Mouse (Mus musculus): ENCODE measurements around the gene Igfbp5. TPM values are rescaled to one million over a fixed set of nuclear protein-coding genes. Genes with fewer than 3 reads are reported as not detected.

Igfbp5 gene
- polyA plus RNA-seq, 1 experiment from 2014 or later: 17.9 TPM

GRCm38 (mm10) chr1:72864272-72864671 lies 10.4 kb downstream of the Igfbp5 start:
- H3K9me3 ChIP-seq (replicated peaks; ENCODE audit: control insufficient read depth, low read length): no peaks in the 10 kb centered on the region
- no peak overlapping the region for H3K9ac ChIP-seq (ENCODE audit: low read length)
- no peak overlapping the region for H3K27ac ChIP-seq (ENCODE audit: low read depth, low read length)
- H3K36me3 ChIP-seq (ENCODE audit: control insufficient read depth, insufficient read depth, low read length): 0 out of 2 replicates have a peak, but pooled peaks cover 6% of the 10 kb centered on the region
- 91% methylated on average over 3 of the region's 3 CpGs for WGBS
- H3K27me3 ChIP-seq (replicated peaks; ENCODE audit: control insufficient read depth, insufficient read depth, low read length): no peaks in the 10 kb centered on the region
- ATAC-seq: no peak
- no peaks in the 10 kb centered on the region; the same call in 1 of the 2 replicates for H3K4me1 ChIP-seq (ENCODE audit: control insufficient read depth, insufficient read depth, low read length)
- DNase-seq (ENCODE audit: low spot score): no peak
- no peak overlapping the region for H3K4me2 ChIP-seq (ENCODE audit: low read length)
- no peak overlapping the region for H3K4me3 ChIP-seq (ENCODE audit: low read depth, low read length)

- Histone ChIP-seq H3K4me2 (ENCODE audit: low read length) (no peak overlapping the region), H3K36me3 (ENCODE audit: control insufficient read depth, insufficient read depth, low read length) (0 out of 2 replicates have a peak, but pooled peaks cover 6% of the 10 kb centered on the region), H3K9me3 (replicated peaks; ENCODE audit: control insufficient read depth, low read length) (no peaks in the 10 kb centered on the region), H3K9ac (ENCODE audit: low read length) (no peak overlapping the region), H3K4me3 (ENCODE audit: low read depth, low read length) (no peak overlapping the region), H3K4me1 (ENCODE audit: control insufficient read depth, insufficient read depth, low read length) (peaks cover 2% of the 10 kb centered on the region), H3K27me3 (replicated peaks; ENCODE audit: control insufficient read depth, insufficient read depth, low read length) (no peaks in the 10 kb centered on the region), H3K27ac (ENCODE audit: low read depth, low read length) (no peak overlapping the region)
- no peak for ATAC-seq
- WGBS: 88% methylated on average over 8 of the region's 8 CpGs
- no peak for DNase-seq (ENCODE audit: low spot score)
These were observed 11.0 kb downstream of the Igfbp5 start for GRCm38 (mm10) chr1:72863692-72864091.

- Histone ChIP-seq H3K4me3 (ENCODE audit: low read depth, low read length) (no peak overlapping the region), H3K27me3 (replicated peaks; ENCODE audit: control insufficient read depth, insufficient read depth, low read length) (no peaks in the 10 kb centered on the region), H3K4me1 (ENCODE audit: control insufficient read depth, insufficient read depth, low read length) (peaks cover 4% of the 10 kb centered on the region), H3K9ac (ENCODE audit: low read length) (no peak overlapping the region), H3K4me2 (ENCODE audit: low read length) (no peak overlapping the region), H3K36me3 (ENCODE audit: control insufficient read depth, insufficient read depth, low read length) (0 out of 2 replicates have a peak, but pooled peaks cover 6% of the 10 kb centered on the region), H3K27ac (ENCODE audit: low read depth, low read length) (no peak overlapping the region), H3K9me3 (replicated peaks; ENCODE audit: control insufficient read depth, low read length) (no peaks in the 10 kb centered on the region)
- DNase-seq (ENCODE audit: low spot score): no peak
- no peak for ATAC-seq
- 91% methylated on average over 21 of the region's 21 CpGs for WGBS
These were observed 12.4 kb downstream of the Igfbp5 start for GRCm38 (mm10) chr1:72862248-72862647.

GRCm38 (mm10) chr1:72861702-72862101 lies 13.0 kb downstream of the Igfbp5 start:
- DNase-seq (ENCODE audit: low spot score) (no peak), ATAC-seq (no peak)
- Histone ChIP-seq H3K4me1 (ENCODE audit: control insufficient read depth, insufficient read depth, low read length) (peaks cover 4% of the 10 kb centered on the region), H3K4me3 (ENCODE audit: low read depth, low read length) (no peak overlapping the region), H3K9me3 (replicated peaks; ENCODE audit: control insufficient read depth, low read length) (no peaks in the 10 kb centered on the region), H3K27ac (ENCODE audit: low read depth, low read length) (no peak overlapping the region), H3K9ac (ENCODE audit: low read length) (no peak overlapping the region), H3K4me2 (ENCODE audit: low read length) (no peak overlapping the region), H3K27me3 (replicated peaks; ENCODE audit: control insufficient read depth, insufficient read depth, low read length) (no peaks in the 10 kb centered on the region), H3K36me3 (ENCODE audit: control insufficient read depth, insufficient read depth, low read length) (0 out of 2 replicates have a peak, but pooled peaks cover 6% of the 10 kb centered on the region)
- WGBS: 85% methylated on average over 2 of the region's 2 CpGs

GRCm38 (mm10) chr1:72860502-72860901 lies 14.2 kb downstream of the Igfbp5 start:
- ATAC-seq: no peak
- Histone ChIP-seq H3K4me3 (ENCODE audit: low read depth, low read length) (no peak overlapping the region), H3K27ac (ENCODE audit: low read depth, low read length) (no peak overlapping the region), H3K4me2 (ENCODE audit: low read length) (no peak overlapping the region), H3K9me3 (replicated peaks; ENCODE audit: control insufficient read depth, low read length) (no peaks in the 10 kb centered on the region), H3K4me1 (ENCODE audit: control insufficient read depth, insufficient read depth, low read length) (peaks cover 4% of the 10 kb centered on the region), H3K36me3 (ENCODE audit: control insufficient read depth, insufficient read depth, low read length) (0 out of 2 replicates have a peak, but pooled peaks cover 6% of the 10 kb centered on the region), H3K27me3 (replicated peaks; ENCODE audit: control insufficient read depth, insufficient read depth, low read length) (no peaks in the 10 kb centered on the region), H3K9ac (ENCODE audit: low read length) (no peak overlapping the region)
- 92% methylated on average over 2 of the region's 2 CpGs for WGBS
- no peak for DNase-seq (ENCODE audit: low spot score)

DNA sequence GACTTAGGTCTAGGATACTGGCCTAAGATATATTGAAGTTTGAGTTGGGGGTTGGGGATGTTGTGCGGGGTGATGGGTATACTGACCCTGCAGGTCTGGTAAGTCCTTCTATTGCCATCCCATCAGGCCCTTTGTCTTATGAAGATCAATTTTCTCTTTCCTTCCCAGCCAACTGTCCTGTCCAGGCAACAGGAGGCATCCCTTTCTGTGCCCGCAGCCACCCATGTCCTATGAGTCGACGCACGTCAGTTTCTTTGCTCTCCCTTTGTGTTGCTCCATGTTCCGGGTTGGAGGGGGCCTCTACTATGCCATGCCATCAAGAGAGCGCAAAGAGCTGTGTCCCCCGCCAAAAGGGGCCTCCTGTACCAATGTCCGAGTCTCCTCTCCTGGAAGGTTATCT lies 14.7 kb downstream of the Igfbp5 start:
- no peak for ATAC-seq

GRCm38 (mm10) chr1:72858874-72859273 lies 15.8 kb downstream of the Igfbp5 start:
- no peak overlapping the region for H3K9ac ChIP-seq (ENCODE audit: low read length)
- H3K27ac ChIP-seq (ENCODE audit: low read depth, low read length): peak overlapping the region; percentile 63; the same call in 1 of the 2 replicates
- no peaks in the 10 kb centered on the region for H3K27me3 ChIP-seq (replicated peaks; ENCODE audit: control insufficient read depth, insufficient read depth, low read length)
- no peak overlapping the region for H3K4me3 ChIP-seq (ENCODE audit: low read depth, low read length)
- peaks cover 4% of the 10 kb centered on the region for H3K4me1 ChIP-seq (ENCODE audit: control insufficient read depth, insufficient read depth, low read length)
- 0 out of 2 replicates have a peak, but pooled peaks cover 6% of the 10 kb centered on the region for H3K36me3 ChIP-seq (ENCODE audit: control insufficient read depth, insufficient read depth, low read length)
- ATAC-seq (peak; percentile 37; the same call in 1 of the 2 replicates), DNase-seq (ENCODE audit: low spot score) (peak; percentile 69)
- WGBS: 57% methylated on average over 5 of the region's 5 CpGs
- no peaks in the 10 kb centered on the region for H3K9me3 ChIP-seq (replicated peaks; ENCODE audit: control insufficient read depth, low read length)
- no peak overlapping the region for H3K4me2 ChIP-seq (ENCODE audit: low read length)

More for the DNA sequence above, 14.7 kb downstream of the Igfbp5 start:
- Histone ChIP-seq H3K4me2 (ENCODE audit: low read length) (no peak overlapping the region), H3K27me3 (replicated peaks; ENCODE audit: control insufficient read depth, insufficient read depth, low read length) (no peaks in the 10 kb centered on the region), H3K27ac (ENCODE audit: low read depth, low read length) (no peak overlapping the region), H3K9ac (ENCODE audit: low read length) (no peak overlapping the region), H3K9me3 (replicated peaks; ENCODE audit: control insufficient read depth, low read length) (no peaks in the 10 kb centered on the region), H3K4me1 (ENCODE audit: control insufficient read depth, insufficient read depth, low read length) (peaks cover 4% of the 10 kb centered on the region), H3K36me3 (ENCODE audit: control insufficient read depth, insufficient read depth, low read length) (0 out of 2 replicates have a peak, but pooled peaks cover 6% of the 10 kb centered on the region), H3K4me3 (ENCODE audit: low read depth, low read length) (no peak overlapping the region)
- DNase-seq (ENCODE audit: low spot score): no peak
- 90% methylated on average over 9 of the region's 9 CpGs for WGBS

DNA sequence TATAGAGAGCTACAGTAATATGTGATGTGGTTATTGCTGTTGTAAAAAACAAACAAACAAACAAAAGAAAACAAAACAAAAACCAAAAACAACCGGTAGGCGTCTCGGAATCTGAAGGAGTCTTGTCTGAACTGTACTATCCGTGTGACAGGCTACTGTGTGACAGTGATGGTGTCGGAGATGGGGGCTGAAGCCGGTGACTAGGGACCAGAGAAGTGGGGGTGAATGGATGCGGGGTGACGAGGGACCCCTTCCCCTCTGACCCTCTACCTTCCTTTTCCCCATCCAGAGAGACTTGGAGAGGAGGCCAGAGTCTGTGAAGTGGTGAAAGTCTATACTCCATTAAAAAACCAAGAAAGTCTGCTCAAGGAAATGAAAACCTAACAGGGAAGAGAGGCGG lies 16.4 kb downstream of the Igfbp5 start:
- WGBS: 91% methylated on average over 9 of the region's 9 CpGs
- peaks cover 4% of the 10 kb centered on the region for H3K4me1 ChIP-seq (ENCODE audit: control insufficient read depth, insufficient read depth, low read length)
- H3K4me3 ChIP-seq (ENCODE audit: low read depth, low read length): no peak overlapping the region
- peak overlapping the region; percentile 63; the same call in 1 of the 2 replicates for H3K27ac ChIP-seq (ENCODE audit: low read depth, low read length)
- ATAC-seq (no peak), DNase-seq (ENCODE audit: low spot score) (no peak)
- H3K9me3 ChIP-seq (replicated peaks; ENCODE audit: control insufficient read depth, low read length): no peaks in the 10 kb centered on the region
- no peaks in the 10 kb centered on the region for H3K27me3 ChIP-seq (replicated peaks; ENCODE audit: control insufficient read depth, insufficient read depth, low read length)
- 0 out of 2 replicates have a peak, but pooled peaks cover 6% of the 10 kb centered on the region for H3K36me3 ChIP-seq (ENCODE audit: control insufficient read depth, insufficient read depth, low read length)
- H3K4me2 ChIP-seq (ENCODE audit: low read length): no peak overlapping the region
- no peak overlapping the region for H3K9ac ChIP-seq (ENCODE audit: low read length)

GRCm38 (mm10) chr1:72857631-72858030 lies 17.1 kb downstream of the Igfbp5 start:
- Histone ChIP-seq H3K27me3 (replicated peaks; ENCODE audit: control insufficient read depth, insufficient read depth, low read length) (no peaks in the 10 kb centered on the region), H3K9me3 (replicated peaks; ENCODE audit: control insufficient read depth, low read length) (no peaks in the 10 kb centered on the region), H3K4me2 (ENCODE audit: low read length) (no peak overlapping the region), H3K9ac (ENCODE audit: low read length) (no peak overlapping the region), H3K27ac (ENCODE audit: low read depth, low read length) (no peak overlapping the region), H3K4me1 (ENCODE audit: control insufficient read depth, insufficient read depth, low read length) (peaks cover 4% of the 10 kb centered on the region), H3K4me3 (ENCODE audit: low read depth, low read length) (no peak overlapping the region), H3K36me3 (ENCODE audit: control insufficient read depth, insufficient read depth, low read length) (peaks cover 7% of the 10 kb centered on the region)
- no peak for DNase-seq (ENCODE audit: low spot score)
- WGBS: 77% methylated on average over 5 of the region's 5 CpGs
- no peak for ATAC-seq

Measured in forebrain, embryonic 14.5 days (tissue).